Mouse (Mus musculus) lung, postnatal 0 days (tissue): ENCODE measurements around the gene Diras1.

Experiments used
- CTCF ChIP-seq: IDR thresholded peaks from 2 replicates; pipeline ENCODE4 v1.5.1; 2016; ENCODE audit warnings: antibody characterized with exemption, mild to moderate bottlenecking
- EP300 ChIP-seq: IDR thresholded peaks from 2 replicates; pipeline ENCODE4 v1.6.1; 2016; ENCODE audit warnings: antibody characterized with exemption, mild to moderate bottlenecking, control low read depth

DNA sequence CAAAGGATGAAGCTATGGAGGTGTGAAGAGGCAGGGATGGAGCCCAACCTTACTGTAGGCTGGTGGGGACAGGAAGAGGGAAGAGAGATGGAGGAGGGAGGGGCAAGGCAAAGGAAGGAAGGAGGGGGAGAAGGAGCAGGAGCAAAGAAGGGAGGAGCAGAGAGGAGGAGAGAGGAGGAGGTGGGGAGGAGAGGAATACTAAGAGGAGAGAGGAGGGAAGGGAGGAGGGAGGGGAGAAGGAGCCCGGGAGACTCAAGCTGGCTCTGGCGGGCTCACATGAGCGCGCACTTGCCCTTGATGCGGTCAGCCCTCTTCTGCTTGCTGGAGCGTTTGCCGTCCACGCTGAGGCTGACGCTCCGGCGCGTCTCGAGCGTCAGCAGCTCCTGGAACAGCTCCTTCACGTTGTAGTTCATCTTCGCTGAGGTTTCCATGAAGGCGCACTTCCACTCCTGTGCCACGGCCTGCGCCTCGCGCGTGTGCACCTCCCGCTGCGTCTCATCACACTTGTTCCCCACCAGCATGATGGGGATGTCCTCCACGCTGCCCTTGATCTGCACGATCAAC is 3.8 kb downstream of the Diras1 start:
- TF ChIP-seq CTCF (no peak), EP300 (no peak)
